Mouse (Mus musculus) myocyte (in vitro differentiated cells): ENCODE measurements around the gene Dpysl4. TPM values are rescaled to one million over a fixed set of nuclear protein-coding genes. Genes with fewer than 3 reads are reported as not detected.

Experiments used
- H3K27me3 ChIP-seq: one replicate; pipeline ENCODE4 v1.6.1; 2011; ENCODE audit not compliant: control insufficient read depth, insufficient read depth, insufficient read length
- H3K36me3 ChIP-seq: one replicate; pipeline ENCODE4 v1.6.1; 2011; ENCODE audit not compliant: control insufficient read depth, insufficient read depth
- H3K4me2 ChIP-seq: one replicate; pipeline ENCODE4 v1.6.1; 2011; ENCODE audit warnings: low read depth, control low read depth
- H3K4me3 ChIP-seq: one replicate; pipeline ENCODE4 v1.5.1; 2011; ENCODE audit warnings: mild to moderate bottlenecking, control low read depth, moderate library complexity
- H3K79me2 ChIP-seq: one replicate; pipeline ENCODE4 v1.6.1; 2011; ENCODE audit not compliant: control insufficient read depth, insufficient read depth
- H3ac ChIP-seq: one replicate; pipeline ENCODE4 v1.6.1; 2011; ENCODE audit not compliant: control insufficient read depth, insufficient read length
- CEBPB ChIP-seq: IDR thresholded peaks from 2 replicates; pipeline ENCODE4 v1.6.1; 2011; ENCODE audit warnings: mild to moderate bottlenecking, moderate library complexity; ENCODE audit not compliant: poor library complexity, insufficient read depth, severe bottlenecking
- E2F4 ChIP-seq: IDR thresholded peaks from one replicate; pipeline ENCODE4 v1.6.1; 2011; ENCODE audit warnings: mild to moderate bottlenecking, control low read depth, moderate library complexity; ENCODE audit not compliant: insufficient read depth
- MAX ChIP-seq: IDR thresholded peaks from one replicate; pipeline ENCODE4 v1.6.1; 2011; ENCODE audit warnings: low read depth, mild to moderate bottlenecking, control low read depth
- MYOD1 ChIP-seq, 3 experiments: IDR thresholded peaks; one replicate each; pipeline ENCODE4 v1.6.1; 2011; ENCODE audit warnings: control low read depth in 2 of 3, low read depth in 2 of 3, mild to moderate bottlenecking in 2 of 3, moderate library complexity in 1 of 3; ENCODE audit not compliant: insufficient read length in 2 of 3, control insufficient read depth in 1 of 3
- MYOG ChIP-seq, 3 experiments: IDR thresholded peaks; one replicate each; pipeline ENCODE4 v1.6.1; 2011; ENCODE audit warnings: control low read depth in 2 of 3, low read depth in 2 of 3, mild to moderate bottlenecking in 2 of 3; ENCODE audit not compliant: insufficient read length in 2 of 3, control insufficient read depth in 1 of 3, insufficient read depth in 1 of 3
- POLR2A ChIP-seq: IDR thresholded peaks from one replicate; pipeline ENCODE4 v1.6.1; 2011; ENCODE audit warnings: low read depth, mild to moderate bottlenecking, control low read depth, moderate library complexity; ENCODE audit not compliant: insufficient read length
- POLR2AphosphoS2 ChIP-seq: IDR thresholded peaks from one replicate; pipeline ENCODE4 v1.6.1; 2011; ENCODE audit warnings: low read depth, control low read depth; ENCODE audit not compliant: insufficient read length
- REST ChIP-seq: IDR thresholded peaks from one replicate; pipeline ENCODE4 v1.6.1; 2011; ENCODE audit warnings: mild to moderate bottlenecking, control low read depth, moderate library complexity; ENCODE audit not compliant: insufficient read depth, insufficient read length
- SRF ChIP-seq: IDR thresholded peaks from one replicate; pipeline ENCODE4 v1.6.1; 2011; ENCODE audit warnings: low read depth; ENCODE audit not compliant: control insufficient read depth, insufficient read length
- TCF12 ChIP-seq: IDR thresholded peaks from one replicate; pipeline ENCODE4 v1.6.1; 2011; ENCODE audit warnings: mild to moderate bottlenecking, control low read depth; ENCODE audit not compliant: poor library complexity, insufficient read depth, severe bottlenecking
- TCF3 ChIP-seq: IDR thresholded peaks from one replicate; pipeline ENCODE4 v1.6.1; 2011; ENCODE audit warnings: low read depth, control low read depth; ENCODE audit not compliant: insufficient read length
- USF1 ChIP-seq: IDR thresholded peaks from one replicate; pipeline ENCODE4 v1.6.1; 2011; ENCODE audit warnings: low read depth, mild to moderate bottlenecking, control low read depth, moderate library complexity
- polyA plus RNA-seq: library from polyadenylated mRNA; unstranded; fragments of >200 nt; fragmentation: generic; extraction: Trizol; gene quantifications from one replicate; pipeline ENCODE4 v1.2.1, GENCODE M21; 2012; ENCODE audit warnings: missing spikeins

Dpysl4 gene
- polyA plus RNA-seq, 1 experiment = not detected

GRCm38 (mm10) chr7:139093781-139094180 lies 8.0 kb downstream of the Dpysl4 start:
- H3K27me3 ChIP-seq = peaks cover 94% of the 10 kb centered on the region
- H3K4me3 ChIP-seq = no peak overlapping the region
- no peak for TF ChIP-seq REST
- TF ChIP-seq TCF12 = no peak
- TF ChIP-seq USF1 = no peak
- TF ChIP-seq MYOD1 (IDR thresholded peaks at IDR 0.05; ENCODE audit: control insufficient read depth in 1 of 3, insufficient read length in 2 of 3, low read depth in 2 of 3) = no peak
- TF ChIP-seq POLR2AphosphoS2 = no peak
- TF ChIP-seq MAX = no peak
- no peak for TF ChIP-seq CEBPB
- no peak for TF ChIP-seq TCF3
- TF ChIP-seq E2F4 = no peak
- no peak for TF ChIP-seq POLR2A
- no peak for TF ChIP-seq SRF
- TF ChIP-seq MYOG (IDR thresholded peaks at IDR 0.05; ENCODE audit: control insufficient read depth in 1 of 3, insufficient read depth in 1 of 3, insufficient read length in 2 of 3, low read depth in 2 of 3) = no peak
- H3K4me2 ChIP-seq = no peak overlapping the region
- H3K79me2 ChIP-seq = no peaks in the 10 kb centered on the region
- H3K36me3 ChIP-seq = no peaks in the 10 kb centered on the region
- H3ac ChIP-seq = no peak overlapping the region

- H3K4me2 ChIP-seq = no peak overlapping the region
- no peaks in the 10 kb centered on the region for H3K79me2 ChIP-seq
- no peaks in the 10 kb centered on the region for H3K36me3 ChIP-seq
- no peak overlapping the region for H3K4me3 ChIP-seq
- H3ac ChIP-seq = no peak overlapping the region
- TF ChIP-seq MYOG (IDR thresholded peaks at IDR 0.05; ENCODE audit: control insufficient read depth in 1 of 3, insufficient read depth in 1 of 3, insufficient read length in 2 of 3, low read depth in 2 of 3) = no peak
- TF ChIP-seq REST = no peak
- no peak for TF ChIP-seq POLR2AphosphoS2
- no peak for TF ChIP-seq POLR2A
- TF ChIP-seq TCF3 = no peak
- TF ChIP-seq SRF = no peak
- TF ChIP-seq MAX = no peak
- peaks cover 94% of the 10 kb centered on the region for H3K27me3 ChIP-seq
Observed at GRCm38 (mm10) chr7:139094761-139095160, 9.0 kb downstream of the Dpysl4 start.

- TF ChIP-seq E2F4 (no peak), POLR2AphosphoS2 (no peak), SRF (no peak), MYOG (IDR thresholded peaks at IDR 0.05; ENCODE audit: control insufficient read depth in 1 of 3, insufficient read depth in 1 of 3, insufficient read length in 2 of 3, low read depth in 2 of 3) (no peak), MAX (no peak), CEBPB (no peak), USF1 (no peak), MYOD1 (IDR thresholded peaks at IDR 0.05; ENCODE audit: control insufficient read depth in 1 of 3, insufficient read length in 2 of 3, low read depth in 2 of 3) (no peak)
- no peak overlapping the region for H3ac ChIP-seq
- no peak overlapping the region for H3K4me2 ChIP-seq
- no peaks in the 10 kb centered on the region for H3K36me3 ChIP-seq
- no peak overlapping the region for H3K4me3 ChIP-seq
- no peaks in the 10 kb centered on the region for H3K79me2 ChIP-seq
- H3K27me3 ChIP-seq = peaks cover 94% of the 10 kb centered on the region
Observed at GRCm38 (mm10) chr7:139095282-139095681, 9.5 kb downstream of the Dpysl4 start.

- Histone ChIP-seq H3K4me3 (no peak overlapping the region), H3K36me3 (no peaks in the 10 kb centered on the region), H3K27me3 (peaks cover 88% of the 10 kb centered on the region), H3K4me2 (no peak overlapping the region), H3K79me2 (no peaks in the 10 kb centered on the region), H3ac (no peak overlapping the region)
- TF ChIP-seq MAX = no peak
- TF ChIP-seq E2F4 = no peak
- no peak for TF ChIP-seq TCF12
- no peak for TF ChIP-seq TCF3
- TF ChIP-seq POLR2AphosphoS2 = no peak
- TF ChIP-seq MYOD1 (IDR thresholded peaks at IDR 0.05; ENCODE audit: control insufficient read depth in 1 of 3, insufficient read length in 2 of 3, low read depth in 2 of 3) = no peak
- no peak for TF ChIP-seq SRF
- no peak for TF ChIP-seq MYOG (IDR thresholded peaks at IDR 0.05; ENCODE audit: control insufficient read depth in 1 of 3, insufficient read depth in 1 of 3, insufficient read length in 2 of 3, low read depth in 2 of 3)
- TF ChIP-seq CEBPB = no peak
- no peak for TF ChIP-seq REST
- no peak for TF ChIP-seq USF1
- TF ChIP-seq POLR2A = no peak
Observed at GRCm38 (mm10) chr7:139096399-139096798, 10.6 kb downstream of the Dpysl4 start.

- Histone ChIP-seq H3K36me3 (no peaks in the 10 kb centered on the region), H3K79me2 (no peaks in the 10 kb centered on the region), H3K27me3 (peaks cover 67% of the 10 kb centered on the region), H3ac (no peak overlapping the region), H3K4me2 (no peak overlapping the region), H3K4me3 (no peak overlapping the region)
- TF ChIP-seq MYOG (IDR thresholded peaks at IDR 0.05; ENCODE audit: control insufficient read depth in 1 of 3, insufficient read depth in 1 of 3, insufficient read length in 2 of 3, low read depth in 2 of 3) (no peak), TCF12 (no peak), MAX (no peak), E2F4 (no peak), SRF (no peak), CEBPB (no peak), POLR2AphosphoS2 (no peak), USF1 (no peak), TCF3 (no peak), MYOD1 (IDR thresholded peaks at IDR 0.05; ENCODE audit: control insufficient read depth in 1 of 3, insufficient read length in 2 of 3, low read depth in 2 of 3) (no peak), POLR2A (no peak), REST (no peak)
Observed at GRCm38 (mm10) chr7:139100531-139101095, 14.8 kb downstream of the Dpysl4 start.
